Mouse (Mus musculus) intestine, embryonic 15.5 days (tissue): ENCODE measurements around the gene Gzmm. TPM values are rescaled to one million over a fixed set of nuclear protein-coding genes. Genes with fewer than 3 reads are reported as not detected.

Experiments
- ATAC-seq: fragments of 200-750 bp; cut with Nextera tagmentation; 2 replicates; pipeline ENCODE4 v1.8.0; 2017; ENCODE audit warnings: moderate TSS enrichment, moderate library complexity
- H3K27ac ChIP-seq: fragments of 300-500 bp; sonication (generic); 2 replicates; pipeline ENCODE4 v1.5.1; 2015; ENCODE audit warnings: mild to moderate bottlenecking, inconsistent platforms
- H3K27me3 ChIP-seq: fragments of 300-500 bp; sonication (generic); replicated peaks from 2 replicates; pipeline ENCODE4 v1.6.1; 2015; ENCODE audit warnings: inconsistent platforms
- H3K36me3 ChIP-seq: fragments of 300-500 bp; sonication (generic); 2 replicates; pipeline ENCODE4 v1.6.1; 2015; ENCODE audit warnings: inconsistent platforms
- H3K4me1 ChIP-seq: fragments of 300-500 bp; sonication (generic); replicated peaks from 2 replicates; pipeline ENCODE4 v1.6.1; 2015; ENCODE audit warnings: inconsistent platforms
- H3K4me2 ChIP-seq: fragments of 300-500 bp; sonication (generic); replicated peaks from 2 replicates; pipeline ENCODE4 v1.6.1; 2015; ENCODE audit warnings: mild to moderate bottlenecking, inconsistent platforms
- H3K4me3 ChIP-seq: fragments of 300-500 bp; sonication (generic); replicated peaks from 2 replicates; pipeline ENCODE4 v1.5.1; 2015; ENCODE audit warnings: inconsistent platforms
- H3K9ac ChIP-seq: fragments of 300-500 bp; sonication (generic); 2 replicates; pipeline ENCODE4 v1.6.1; 2015; ENCODE audit warnings: inconsistent platforms
- H3K9me3 ChIP-seq: fragments of 300-500 bp; sonication (generic); 2 replicates; pipeline ENCODE4 v1.6.1; 2016; ENCODE audit warnings: inconsistent platforms
- WGBS: fragments of 180-500 bp; shearing (Covaris S2); methylation state at CpG from one replicate; pipeline ENCODE4 v1.1.7; 2015; 5-methylcytosine and 5-hydroxymethylcytosine counted together
- polyA plus RNA-seq: library from polyadenylated mRNA; unstranded; fragments of >200 nt; fragmentation: Nextera tagmentation; extraction: Ambion mirVana; gene quantifications from 2 replicates; pipeline ENCODE4 v1.2.1, GENCODE M21; 2015

Gene Gzmm
- polyA plus RNA-seq, 1 experiment from 2014 or later, result 0.52 TPM

DNA sequence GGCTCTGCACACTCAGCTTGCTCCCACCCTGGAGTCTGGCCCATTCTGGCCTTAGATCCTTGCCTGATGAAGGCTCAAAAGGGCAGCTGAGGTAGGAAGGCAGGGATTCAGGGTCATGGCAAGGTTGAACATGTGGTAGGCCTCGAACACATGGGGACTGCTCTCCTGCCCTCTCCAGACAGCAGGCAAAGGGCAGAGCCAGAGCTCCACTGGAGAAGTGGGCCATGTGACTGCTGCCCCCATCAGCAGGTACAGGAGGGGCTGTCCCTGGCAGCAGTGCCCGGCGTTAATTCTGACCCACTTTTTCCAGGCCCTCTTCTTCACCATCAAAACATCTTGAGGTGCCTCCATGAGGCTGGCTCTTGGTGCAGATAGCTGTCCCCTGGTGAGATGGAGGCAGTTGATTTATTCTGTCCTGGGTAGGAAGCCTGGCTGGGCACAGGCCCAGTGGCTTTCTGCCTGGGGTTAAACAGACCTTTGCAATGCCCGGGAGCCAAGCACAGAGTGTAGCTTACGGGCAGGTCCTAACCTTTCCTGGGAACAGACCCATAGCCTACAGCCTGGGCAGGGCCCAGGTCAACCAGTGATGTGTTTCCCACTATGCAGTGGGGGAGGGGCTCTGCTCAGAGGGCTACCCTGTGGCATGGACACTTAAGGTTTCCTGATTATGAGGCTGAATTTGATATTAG, 17.7 kb downstream of the Gzmm start:
- Histone ChIP-seq H3K9me3 (no peaks in the 10 kb centered on the region), H3K27ac (no peak overlapping the region), H3K36me3 (peaks cover 26% of the 10 kb centered on the region), H3K27me3 (no peaks in the 10 kb centered on the region), H3K9ac (peak overlapping the region; percentile 90; the same call in 1 of the 2 replicates), H3K4me2 (peak overlapping the region; percentile 77), H3K4me3 (peak overlapping the region; percentile 70), H3K4me1 (peaks cover 39% of the 10 kb centered on the region)
- ATAC-seq, result no peak
- WGBS, result 77% methylated on average over 5 of the region's 5 CpGs

DNA sequence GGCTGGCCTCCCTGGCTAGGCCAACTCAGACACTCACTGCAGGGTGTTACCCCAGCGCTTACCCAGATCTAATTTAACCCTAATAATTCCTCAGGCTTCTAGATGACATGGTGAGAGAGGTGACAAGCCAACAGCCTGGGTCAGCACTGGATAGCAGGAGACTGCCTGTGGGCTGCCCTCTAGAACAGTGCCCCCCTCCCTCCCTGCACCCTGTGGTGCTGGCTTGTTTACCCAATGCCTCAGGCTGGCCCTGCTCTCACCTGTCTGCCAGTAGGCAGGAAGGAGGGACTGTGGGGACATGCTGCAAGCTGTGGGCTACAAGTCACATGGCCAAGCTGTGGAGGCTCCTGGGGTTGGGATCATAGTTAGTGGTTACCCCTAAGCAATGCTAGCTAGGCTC, 18.3 kb downstream of the Gzmm start:
- Histone ChIP-seq H3K9ac (no peak overlapping the region), H3K27ac (no peak overlapping the region), H3K4me3 (no peak overlapping the region), H3K27me3 (no peaks in the 10 kb centered on the region), H3K36me3 (peaks cover 29% of the 10 kb centered on the region), H3K4me1 (peaks cover 37% of the 10 kb centered on the region), H3K4me2 (peak overlapping the region; percentile 77), H3K9me3 (no peaks in the 10 kb centered on the region)
- 61% methylated on average over 1 of the region's 1 CpGs for WGBS
- ATAC-seq, result no peak

DNA sequence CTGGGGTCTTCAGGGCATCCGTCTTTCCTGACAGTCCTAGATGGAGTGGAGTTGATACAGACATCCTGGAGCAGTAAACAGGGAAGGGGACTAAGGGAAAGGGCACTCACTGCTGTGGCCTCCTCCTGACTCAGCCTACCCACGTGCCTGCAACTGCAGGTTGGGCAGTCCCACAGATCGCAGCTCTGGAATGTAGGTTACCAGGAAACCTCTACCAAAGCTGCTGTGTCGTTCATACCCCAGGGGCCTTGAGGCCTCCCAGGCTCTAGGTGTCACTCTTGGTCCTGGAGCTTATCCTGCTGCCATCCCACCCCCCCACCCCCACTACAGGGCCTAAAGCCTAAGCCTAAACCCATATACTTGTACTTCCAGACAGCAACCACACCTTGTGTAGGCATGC, 18.9 kb downstream of the Gzmm start:
- Histone ChIP-seq H3K4me2 (no peak overlapping the region; the same call in 1 of the 2 replicates), H3K4me3 (no peak overlapping the region), H3K4me1 (peaks cover 37% of the 10 kb centered on the region), H3K27ac (no peak overlapping the region), H3K27me3 (no peaks in the 10 kb centered on the region), H3K9ac (no peak overlapping the region), H3K9me3 (no peaks in the 10 kb centered on the region), H3K36me3 (peaks cover 29% of the 10 kb centered on the region)
- no peak for ATAC-seq
- WGBS, result 66% methylated on average over 4 of the region's 4 CpGs

- ATAC-seq, result no peak
- Histone ChIP-seq H3K9ac (no peak overlapping the region), H3K27me3 (no peaks in the 10 kb centered on the region), H3K36me3 (peaks cover 29% of the 10 kb centered on the region), H3K27ac (no peak overlapping the region), H3K9me3 (no peaks in the 10 kb centered on the region), H3K4me2 (no peak overlapping the region), H3K4me3 (no peak overlapping the region), H3K4me1 (peaks cover 37% of the 10 kb centered on the region)
- WGBS, result 85% methylated on average over 21 of the region's 21 CpGs
Observed at GRCm38 (mm10) chr10:79708668-79709067, 19.8 kb downstream of the Gzmm start.

GRCm38 (mm10) chr10:79709307-79709706, 20.5 kb downstream of the Gzmm start:
- Histone ChIP-seq H3K27me3 (no peaks in the 10 kb centered on the region), H3K9ac (no peak overlapping the region), H3K9me3 (no peaks in the 10 kb centered on the region), H3K27ac (no peak overlapping the region), H3K4me1 (peaks cover 37% of the 10 kb centered on the region), H3K36me3 (peaks cover 29% of the 10 kb centered on the region), H3K4me3 (no peak overlapping the region), H3K4me2 (no peak overlapping the region)
- no peak for ATAC-seq
- WGBS, result 63% methylated on average over 7 of the region's 7 CpGs

DNA sequence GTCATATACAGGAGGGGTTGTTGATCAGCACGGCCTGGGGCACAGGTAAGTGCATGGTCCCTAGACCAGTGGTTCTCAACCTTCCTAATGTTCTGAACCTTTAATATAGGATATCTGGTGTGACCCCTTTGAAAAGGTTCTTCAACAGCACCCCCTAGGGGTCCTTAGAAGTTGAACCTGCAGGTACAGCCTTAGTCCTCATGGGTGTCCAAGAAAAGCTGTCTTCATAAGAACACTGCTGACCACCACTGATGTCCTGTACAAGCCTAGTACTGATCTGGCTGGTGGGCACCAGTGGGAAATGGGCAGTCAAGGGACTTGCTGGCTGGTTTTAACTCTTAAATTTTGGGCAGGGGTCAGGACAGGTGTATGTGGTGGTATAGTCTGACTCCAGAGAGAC, 23.2 kb downstream of the Gzmm start:
- Histone ChIP-seq H3K9ac (no peak overlapping the region), H3K4me1 (peaks cover 22% of the 10 kb centered on the region), H3K4me2 (no peak overlapping the region), H3K9me3 (no peaks in the 10 kb centered on the region), H3K27me3 (peaks cover 25% of the 10 kb centered on the region), H3K36me3 (peaks cover 29% of the 10 kb centered on the region), H3K27ac (no peak overlapping the region), H3K4me3 (no peak overlapping the region)
- ATAC-seq, result peak; percentile 40
- WGBS, result 81% methylated on average over 1 of the region's 1 CpGs

DNA sequence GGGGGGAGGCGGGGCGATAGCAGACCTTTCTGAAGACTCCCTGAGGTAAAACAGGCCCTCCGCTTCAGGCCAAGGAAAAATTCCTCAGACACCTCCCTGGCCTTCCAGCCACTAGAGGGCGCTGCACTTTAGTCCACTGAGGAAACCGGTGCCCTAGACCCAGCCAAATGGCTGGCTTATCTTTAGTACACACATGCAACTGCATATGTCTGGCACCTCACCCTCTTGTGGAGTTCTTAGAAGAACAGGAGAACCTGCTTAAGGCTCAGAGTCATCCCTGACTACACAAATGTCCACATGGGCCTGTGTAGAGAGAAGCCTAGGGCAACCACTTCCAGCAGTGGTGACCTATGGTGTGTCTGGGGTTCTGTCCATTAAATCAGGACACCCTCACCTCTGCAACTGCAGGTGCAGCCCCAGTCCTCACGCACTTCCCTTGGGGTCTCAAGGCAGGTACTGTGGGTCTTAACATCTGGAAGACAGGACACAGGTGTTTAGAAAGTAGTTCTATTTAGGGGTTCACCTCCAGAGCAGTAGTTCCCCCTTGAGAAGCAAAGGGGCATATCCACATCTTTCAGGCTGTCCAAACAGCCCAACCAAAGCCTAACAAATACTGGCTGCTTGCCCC, 23.8 kb downstream of the Gzmm start:
- H3K27me3 ChIP-seq, result peaks cover 31% of the 10 kb centered on the region
- no peak overlapping the region for H3K4me2 ChIP-seq
- ATAC-seq, result peak; percentile 60
- peaks cover 22% of the 10 kb centered on the region for H3K4me1 ChIP-seq
- H3K9me3 ChIP-seq, result no peaks in the 10 kb centered on the region
- H3K9ac ChIP-seq, result no peak overlapping the region
- no peak overlapping the region for H3K4me3 ChIP-seq
- H3K36me3 ChIP-seq, result peaks cover 29% of the 10 kb centered on the region
- no peak overlapping the region for H3K27ac ChIP-seq
- WGBS, result 24% methylated on average over 4 of the region's 6 CpGs

GRCm38 (mm10) chr10:79713163-79713562, 24.3 kb downstream of the Gzmm start:
- Histone ChIP-seq H3K9me3 (no peaks in the 10 kb centered on the region), H3K9ac (no peak overlapping the region), H3K4me2 (no peak overlapping the region), H3K4me3 (no peak overlapping the region), H3K4me1 (peaks cover 23% of the 10 kb centered on the region), H3K27me3 (peaks cover 35% of the 10 kb centered on the region), H3K36me3 (peaks cover 29% of the 10 kb centered on the region), H3K27ac (no peak overlapping the region)
- no peak for ATAC-seq
- WGBS, result 35% methylated on average over 1 of the region's 1 CpGs

GRCm38 (mm10) chr10:79714996-79715395, 26.2 kb downstream of the Gzmm start:
- Histone ChIP-seq H3K27ac (no peak overlapping the region), H3K9me3 (no peaks in the 10 kb centered on the region), H3K4me2 (no peak overlapping the region), H3K27me3 (peaks cover 39% of the 10 kb centered on the region), H3K36me3 (peaks cover 19% of the 10 kb centered on the region), H3K4me3 (no peak overlapping the region), H3K9ac (no peak overlapping the region), H3K4me1 (peaks cover 14% of the 10 kb centered on the region)
- ATAC-seq, result no peak
- WGBS, result 62% methylated on average over 4 of the region's 4 CpGs

GRCm38 (mm10) chr10:79716254-79716987, 27.6 kb downstream of the Gzmm start, which contains the start of gene Hcn2:
Hcn2 (plus strand) TSS chr10:79716634.
- peak within 1 kb of the TSS; percentile 46 for H3K9ac ChIP-seq
- peaks cover 5% of the 10 kb centered on the region; the same call in 1 of the 2 replicates for H3K36me3 ChIP-seq
- WGBS, result 3% methylated on average over 47 of the region's 91 CpGs
- H3K27ac ChIP-seq, result no peak within 1 kb of the TSS
- peak within 1 kb of the TSS; percentile 68 for H3K4me3 ChIP-seq
- no peaks in the 10 kb centered on the region for H3K9me3 ChIP-seq
- H3K4me1 ChIP-seq, result peaks cover 14% of the 10 kb centered on the region
- peak; percentile 57 for ATAC-seq
- peaks cover 39% of the 10 kb centered on the region for H3K27me3 ChIP-seq
- peak within 1 kb of the TSS; percentile 99 for H3K4me2 ChIP-seq

- H3K4me1 ChIP-seq, result peaks cover 14% of the 10 kb centered on the region
- H3K4me2 ChIP-seq, result peak overlapping the region; percentile 99
- 1% methylated on average over 36 of the region's 44 CpGs for WGBS
- peak; percentile 41 for ATAC-seq
- peak overlapping the region; percentile 46 for H3K9ac ChIP-seq
- H3K27ac ChIP-seq, result no peak overlapping the region
- H3K4me3 ChIP-seq, result peak overlapping the region; percentile 68
- H3K27me3 ChIP-seq, result peaks cover 39% of the 10 kb centered on the region
- no peaks in the 10 kb centered on the region for H3K36me3 ChIP-seq
- H3K9me3 ChIP-seq, result no peaks in the 10 kb centered on the region
Observed at GRCm38 (mm10) chr10:79716988-79717355, 28.2 kb downstream of the Gzmm start.

GRCm38 (mm10) chr10:79717640-79718357, 29.0 kb downstream of the Gzmm start:
- Histone ChIP-seq H3K4me2 (peak overlapping the region; percentile 99), H3K36me3 (no peaks in the 10 kb centered on the region), H3K9me3 (no peaks in the 10 kb centered on the region), H3K27me3 (peaks cover 39% of the 10 kb centered on the region), H3K4me3 (peak overlapping the region; percentile 68), H3K27ac (no peak overlapping the region), H3K9ac (no peak overlapping the region; the same call in 1 of the 2 replicates), H3K4me1 (peaks cover 14% of the 10 kb centered on the region)
- 0 out of 2 replicates have a peak, but pooled peaks have one; percentile 10 for ATAC-seq
- 8% methylated on average over 43 of the region's 43 CpGs for WGBS
